Mouse (Mus musculus) MEL (cell line): ENCODE data around the gene Nol12. TPM values are rescaled to one million over a fixed set of nuclear protein-coding genes. Genes with fewer than 3 reads are reported as not detected.

Source experiments
- DNase-seq: peaks from one replicate; pipeline ENCODE4 v3.0.0; 2011; ENCODE audit warnings: low read depth, low spot score
- H3K27ac ChIP-seq: 2 replicates; pipeline ENCODE4 v1.5.1; 2012; ENCODE audit warnings: low read depth, mild to moderate bottlenecking, control low read depth, low read length, moderate library complexity; ENCODE audit not compliant: control insufficient read depth
- H3K27me3 ChIP-seq, 2 experiments: fragments of 150-350 bp in 1 of 2; sonication (generic) in 1 of 2; 2 replicates each; pipeline ENCODE4 v1.6.1; 2012; ENCODE audit warnings: low read length in 2 of 2, mild to moderate bottlenecking in 2 of 2, improper control_type of control experiment in 1 of 2, moderate library complexity in 1 of 2; ENCODE audit not compliant: insufficient read depth in 2 of 2, control insufficient read depth in 1 of 2
- H3K36me3 ChIP-seq, 2 experiments: 2 replicates each; pipeline ENCODE4 v1.6.1; 2012 to 2014; ENCODE audit warnings: low read length in 2 of 2, improper control_type of control experiment in 1 of 2, inconsistent platforms in 1 of 2, mild to moderate bottlenecking in 1 of 2; ENCODE audit not compliant: insufficient read depth in 2 of 2, control insufficient read depth in 1 of 2
- H3K4me1 ChIP-seq, 2 experiments: fragments of 150-350 bp in 1 of 2; sonication (generic) in 1 of 2; 2 replicates each; pipeline ENCODE4 v1.6.1; 2012; ENCODE audit warnings: low read length in 2 of 2, improper control_type of control experiment in 1 of 2, mild to moderate bottlenecking in 1 of 2; ENCODE audit not compliant: insufficient read depth in 2 of 2, control insufficient read depth in 1 of 2
- H3K4me3 ChIP-seq, 2 experiments: fragments of 150-350 bp in 1 of 2; sonication (generic) in 1 of 2; 2 replicates each; pipeline ENCODE4 v1.5.1; 2012; ENCODE audit warnings: low read depth in 2 of 2, low read length in 2 of 2, mild to moderate bottlenecking in 2 of 2, moderate library complexity in 2 of 2, control low read depth in 1 of 2, improper control_type of control experiment in 1 of 2; ENCODE audit not compliant: control insufficient read depth in 1 of 2, insufficient read depth in 1 of 2
- H3K79me2 ChIP-seq: 2 replicates; pipeline ENCODE4 v1.6.1; 2012; ENCODE audit warnings: mild to moderate bottlenecking, low read length, moderate library complexity; ENCODE audit not compliant: control insufficient read depth, poor library complexity, insufficient read depth
- H3K9ac ChIP-seq: 2 replicates; pipeline ENCODE4 v1.6.1; 2012; ENCODE audit warnings: low read depth, mild to moderate bottlenecking, control low read depth, low read length, moderate library complexity; ENCODE audit not compliant: control insufficient read depth, poor library complexity, severe bottlenecking
- H3K9me3 ChIP-seq: fragments of 150-350 bp; sonication (generic); replicated peaks from 2 replicates; pipeline ENCODE4 v1.6.1; 2012; ENCODE audit warnings: mild to moderate bottlenecking, low read length, improper control_type of control experiment, moderate library complexity; ENCODE audit not compliant: insufficient read depth
- CTCF ChIP-seq, 3 experiments: IDR thresholded peaks in 2 of 3; conservative IDR thresholded peaks in 1 of 3; 2 replicates each; pipeline ENCODE4 v1.5.1; 2011 to 2012; ENCODE audit warnings: low read length in 3 of 3, low read depth in 2 of 3, mild to moderate bottlenecking in 2 of 3, improper control_type of control experiment in 1 of 3, inconsistent platforms in 1 of 3, mixed read lengths in 1 of 3, moderate library complexity in 1 of 3; ENCODE audit not compliant: control insufficient read depth in 1 of 3, insufficient read depth in 1 of 3, poor library complexity in 1 of 3, severe bottlenecking in 1 of 3
- E2F4 ChIP-seq: IDR thresholded peaks from 2 replicates; pipeline ENCODE4 v1.6.1; 2011; ENCODE audit warnings: low read depth, low read length, improper control_type of control experiment, borderline replicate concordance
- EP300 ChIP-seq, 2 experiments: IDR thresholded peaks; 2 replicates each; pipeline ENCODE4 v1.6.1; 2011; ENCODE audit warnings: improper control_type of control experiment in 2 of 2, low read length in 2 of 2, low read depth in 1 of 2, mild to moderate bottlenecking in 1 of 2
- GATA1 ChIP-seq: IDR thresholded peaks from 2 replicates; pipeline ENCODE4 v1.6.1; 2011; ENCODE audit warnings: low read depth, low read length, improper control_type of control experiment
- MAFK ChIP-seq: IDR thresholded peaks from 2 replicates; pipeline ENCODE4 v1.6.1; 2011; ENCODE audit warnings: low read depth, mild to moderate bottlenecking, low read length, improper control_type of control experiment, borderline replicate concordance
- MAX ChIP-seq: IDR thresholded peaks from 2 replicates; pipeline ENCODE4 v1.6.1; 2011; ENCODE audit warnings: low read length, improper control_type of control experiment
- MEF2A ChIP-seq: IDR thresholded peaks from 2 replicates; pipeline ENCODE4 v1.6.1; 2014; ENCODE audit warnings: low read depth, mild to moderate bottlenecking, inconsistent platforms, low read length, improper control_type of control experiment; ENCODE audit not compliant: poor library complexity, insufficient replicate concordance, severe bottlenecking; ENCODE audit errors: extremely low read depth
- MXI1 ChIP-seq: IDR thresholded peaks from 2 replicates; pipeline ENCODE4 v1.6.1; 2011; ENCODE audit warnings: mild to moderate bottlenecking, low read depth, low read length, improper control_type of control experiment
- MYB ChIP-seq: IDR thresholded peaks from 2 replicates; pipeline ENCODE4 v1.6.1; 2011; ENCODE audit warnings: mild to moderate bottlenecking, low read depth, low read length, improper control_type of control experiment
- NELFE ChIP-seq: IDR thresholded peaks from 2 replicates; pipeline ENCODE4 v1.6.1; 2011; ENCODE audit warnings: low read depth, low read length, improper control_type of control experiment
- POLR2A ChIP-seq, 2 experiments: IDR thresholded peaks; 2 replicates each; pipeline ENCODE4 v1.6.1; 2011 to 2012; ENCODE audit warnings: low read length in 2 of 2, mild to moderate bottlenecking in 2 of 2, control low read depth in 1 of 2, improper control_type of control experiment in 1 of 2, low read depth in 1 of 2, moderate library complexity in 1 of 2; ENCODE audit not compliant: control insufficient read depth in 1 of 2, insufficient read depth in 1 of 2, poor library complexity in 1 of 2
- POLR2AphosphoS2 ChIP-seq: IDR thresholded peaks from 2 replicates; pipeline ENCODE4 v1.6.1; 2011; ENCODE audit warnings: low read length, improper control_type of control experiment
- RAD21 ChIP-seq: IDR thresholded peaks from 2 replicates; pipeline ENCODE4 v1.6.1; 2011; ENCODE audit warnings: mild to moderate bottlenecking, low read depth, low read length, improper control_type of control experiment
- RCOR1 ChIP-seq: IDR thresholded peaks from 2 replicates; pipeline ENCODE4 v1.6.1; 2012; ENCODE audit warnings: low read depth, mild to moderate bottlenecking, inconsistent platforms, low read length, improper control_type of control experiment
- SIN3A ChIP-seq: IDR thresholded peaks from 2 replicates; pipeline ENCODE4 v1.6.1; 2012; ENCODE audit warnings: low read length, improper control_type of control experiment, inconsistent platforms
- TAL1 ChIP-seq: IDR thresholded peaks from 2 replicates; pipeline ENCODE4 v1.6.1; 2012; ENCODE audit warnings: mild to moderate bottlenecking, inconsistent platforms, low read length, moderate library complexity, mixed read lengths
- TBP ChIP-seq: IDR thresholded peaks from 2 replicates; pipeline ENCODE4 v1.8.0; 2011; ENCODE audit warnings: low read depth, low read length, improper control_type of control experiment
- USF2 ChIP-seq, 2 experiments: IDR thresholded peaks; 2 replicates each; pipeline ENCODE4 v1.6.1; 2011 to 2012; ENCODE audit warnings: improper control_type of control experiment in 2 of 2, low read length in 2 of 2, borderline replicate concordance in 1 of 2, inconsistent platforms in 1 of 2, low read depth in 1 of 2, mild to moderate bottlenecking in 1 of 2; ENCODE audit not compliant: insufficient read depth in 1 of 2
- ZC3H11A ChIP-seq: IDR thresholded peaks from 2 replicates; pipeline ENCODE4 v1.6.1; 2012; ENCODE audit warnings: low read depth, mild to moderate bottlenecking, inconsistent platforms, low read length, improper control_type of control experiment
- ZKSCAN1 ChIP-seq: IDR thresholded peaks from 2 replicates; pipeline ENCODE4 v1.6.1; 2012; ENCODE audit warnings: low read depth, mild to moderate bottlenecking, inconsistent platforms, low read length, improper control_type of control experiment, moderate library complexity
- ZMIZ1 ChIP-seq: IDR thresholded peaks from 2 replicates; pipeline ENCODE4 v1.6.1; 2012; ENCODE audit warnings: low read depth, mild to moderate bottlenecking, inconsistent platforms, low read length, improper control_type of control experiment, moderate library complexity
- ZNF384 ChIP-seq: IDR thresholded peaks from 2 replicates; pipeline ENCODE4 v1.6.1; 2012; ENCODE audit warnings: low read depth, mild to moderate bottlenecking, inconsistent platforms, low read length, improper control_type of control experiment
- polyA plus RNA-seq, 2 experiments: library from polyadenylated mRNA; stranded (reverse) in 1 of 2; unstranded in 1 of 2; fragments of >175 nt in 1 of 2; fragments of >200 nt in 1 of 2; gene quantifications; 2 replicates each; pipeline versions ENCODE4 v1.2.1 to v1.2.4; 2012; ENCODE audit warnings: low replicate concordance in 2 of 2, low read depth in 1 of 2; ENCODE audit not compliant: insufficient read length in 2 of 2, insufficient read depth in 1 of 2, missing spikeins in 1 of 2
- total RNA-seq: library from RNA; depleted of rRNA; stranded (reverse); fragments of 300-350 nt; gene quantifications from 2 replicates; pipeline ENCODE4 v1.2.3, GENCODE M21; 2012

The Nol12 gene
- total and polyA plus RNA-seq, 3 experiments = 40.8 to 127 TPM; not detected in 1

- Histone ChIP-seq H3K79me2 (peaks cover 13% of the 10 kb centered on the region), H3K27ac (no peak overlapping the region), H3K27me3 (no peaks in the 10 kb centered on the region), H3K4me3 (no peak overlapping the region), H3K9me3 (no peaks in the 10 kb centered on the region), H3K9ac (no peak overlapping the region; the same call in 1 of the 2 replicates), H3K36me3 (peaks cover 2 to 12% of the 10 kb centered on the region in 2 experiments; a peak in 3 of 4 replicates), H3K4me1 (peaks cover 0 to 21% of the 10 kb centered on the region in 2 experiments; a peak in 2 of 4 replicates)
- TF ChIP-seq ZC3H11A = no peak
- no peak for TF ChIP-seq MYB
- TF ChIP-seq RCOR1 = no peak
- TF ChIP-seq SIN3A = no peak
- no peak for DNase-seq
These were observed 1.7 kb downstream of the Nol12 start for GRCm38 (mm10) chr15:78936403-78936802.

- TF ChIP-seq SIN3A (no peak), E2F4 (no peak)
- Histone ChIP-seq H3K4me3 (no peak overlapping the region), H3K4me1 (peaks cover 0 to 21% of the 10 kb centered on the region in 2 experiments; a peak in 2 of 4 replicates), H3K79me2 (peaks cover 13% of the 10 kb centered on the region), H3K27ac (no peak overlapping the region), H3K27me3 (no peaks in the 10 kb centered on the region), H3K9me3 (no peaks in the 10 kb centered on the region), H3K9ac (no peak overlapping the region), H3K36me3 (peaks cover 2 to 12% of the 10 kb centered on the region in 2 experiments; a peak in 3 of 4 replicates)
- no peak for DNase-seq
These were observed 2.6 kb downstream of the Nol12 start for GRCm38 (mm10) chr15:78937311-78937710.

GRCm38 (mm10) chr15:78937963-78938362 lies 3.2 kb downstream of the Nol12 start:
- H3K27me3 ChIP-seq = no peaks in the 10 kb centered on the region
- H3K4me3 ChIP-seq = no peak overlapping the region
- TF ChIP-seq TBP = no peak
- TF ChIP-seq MYB = no peak
- TF ChIP-seq TAL1 = no peak
- TF ChIP-seq MAFK = no peak
- no peak for TF ChIP-seq MAX
- no peak for TF ChIP-seq USF2 (IDR thresholded peaks at IDR 0.05; ENCODE audit: borderline replicate concordance in 1 of 2, insufficient read depth in 1 of 2, low read depth in 1 of 2, low read length in 2 of 2)
- no peak for TF ChIP-seq RAD21
- no peak for TF ChIP-seq ZNF384
- no peak for TF ChIP-seq MEF2A
- no peak for TF ChIP-seq GATA1
- no peak for TF ChIP-seq MXI1
- TF ChIP-seq ZMIZ1 = no peak
- TF ChIP-seq RCOR1 = no peak
- TF ChIP-seq NELFE = no peak
- no peak for TF ChIP-seq CTCF (IDR thresholded peaks at IDR 0.05 in 2 of 3, conservative IDR thresholded peaks at IDR 0.05 in 1 of 3; ENCODE audit: control insufficient read depth in 1 of 3, insufficient read depth in 1 of 3, low read depth in 2 of 3, low read length in 3 of 3, poor library complexity in 1 of 3, severe bottlenecking in 1 of 3)
- no peak for TF ChIP-seq EP300 (IDR thresholded peaks at IDR 0.05; ENCODE audit: low read depth in 1 of 2, low read length in 2 of 2)
- TF ChIP-seq ZKSCAN1 = no peak
- TF ChIP-seq SIN3A = no peak
- TF ChIP-seq POLR2AphosphoS2 = no peak
- TF ChIP-seq POLR2A (IDR thresholded peaks at IDR 0.05; ENCODE audit: control insufficient read depth in 1 of 2, insufficient read depth in 1 of 2, low read depth in 1 of 2, low read length in 2 of 2, poor library complexity in 1 of 2) = no peak
- peaks cover 0 to 18% of the 10 kb centered on the region in 2 experiments; a peak in 2 of 4 replicates for H3K4me1 ChIP-seq
- no peak overlapping the region for H3K9ac ChIP-seq
- H3K36me3 ChIP-seq = peaks cover 2 to 12% of the 10 kb centered on the region in 2 experiments; a peak in 3 of 4 replicates
- no peak overlapping the region for H3K27ac ChIP-seq
- H3K79me2 ChIP-seq = peaks cover 13% of the 10 kb centered on the region
- H3K9me3 ChIP-seq = no peaks in the 10 kb centered on the region
- no peak for DNase-seq
